Mouse (Mus musculus) hindbrain, embryonic 11.5 days (tissue): ENCODE measurements around the gene Olfr427. TPM values are rescaled to one million over a fixed set of nuclear protein-coding genes. Genes with fewer than 3 reads are reported as not detected.
A peak's percentile ranks its signal among the peaks of the same experiment; 100 is the strongest.
"Not testable (repeated sequence)": the region's sequence is repeated elsewhere in the genome, so short reads cannot be mapped to it uniquely, and the experiment has no call there.

Source experiments
- ATAC-seq: fragments of 200-750 bp; cut with Nextera tagmentation; 2 replicates; pipeline ENCODE4 v1.8.0; 2017; ENCODE audit warnings: mild to moderate bottlenecking, moderate TSS enrichment, moderate library complexity; ENCODE audit not compliant: low FRiP score
- DNase-seq: peaks from one replicate; pipeline ENCODE4 v3.0.0-alpha.2; 2015; ENCODE audit warnings: low spot score
- H3K27ac ChIP-seq: fragments of 300-500 bp; sonication (generic); 2 replicates; pipeline ENCODE4 v1.5.1; 2014; ENCODE audit warnings: mild to moderate bottlenecking, low read depth, low read length
- H3K27me3 ChIP-seq: fragments of 300-500 bp; sonication (generic); 2 replicates; pipeline ENCODE4 v1.6.1; 2014; ENCODE audit warnings: mild to moderate bottlenecking, low read length, moderate library complexity, mixed read lengths; ENCODE audit not compliant: control insufficient read depth, insufficient read depth
- H3K36me3 ChIP-seq: fragments of 300-500 bp; sonication (generic); 2 replicates; pipeline ENCODE4 v1.6.1; 2014; ENCODE audit warnings: mild to moderate bottlenecking, low read length, moderate library complexity, mixed read lengths; ENCODE audit not compliant: control insufficient read depth, insufficient read depth
- H3K4me1 ChIP-seq: fragments of 300-500 bp; sonication (generic); replicated peaks from 2 replicates; pipeline ENCODE4 v1.6.1; 2014; ENCODE audit warnings: low read length, mixed read lengths; ENCODE audit not compliant: control insufficient read depth, insufficient read depth
- H3K4me2 ChIP-seq: fragments of 300-500 bp; sonication (generic); replicated peaks from 2 replicates; pipeline ENCODE4 v1.6.1; 2014; ENCODE audit warnings: mild to moderate bottlenecking, low read depth, low read length
- H3K4me3 ChIP-seq: fragments of 300-500 bp; sonication (generic); 2 replicates; pipeline ENCODE4 v1.5.1; 2014; ENCODE audit warnings: low read depth, low read length
- H3K9ac ChIP-seq: fragments of 300-500 bp; sonication (generic); 2 replicates; pipeline ENCODE4 v1.6.1; 2014; ENCODE audit warnings: low read depth, low read length
- H3K9me3 ChIP-seq: fragments of 300-500 bp; sonication (generic); 2 replicates; pipeline ENCODE4 v1.6.1; 2016; ENCODE audit warnings: low read length; ENCODE audit not compliant: control insufficient read depth
- WGBS: fragments of 180-500 bp; shearing (Covaris S2); extraction: QIAGEN DNeasy Blood & Tissue Kit; methylation state at CpG from one replicate; pipeline ENCODE4 v1.1.7; 2014; 5-methylcytosine and 5-hydroxymethylcytosine counted together
- polyA plus RNA-seq: library from polyadenylated mRNA; unstranded; fragments of >200 nt; fragmentation: Nextera tagmentation; extraction: Ambion mirVana; gene quantifications from 2 replicates; pipeline ENCODE4 v1.2.1, GENCODE M21; 2014

The Olfr427 gene
- not detected in 2 replicates for polyA plus RNA-seq

GRCm38 (mm10) chr1:174096591-174096990, at the start of gene Olfr427:
Olfr427 (plus strand) TSS chr1:174096891.
- H3K27me3 ChIP-seq = no peaks in the 10 kb centered on the region
- H3K27ac ChIP-seq = no peak within 1 kb of the TSS
- 89% methylated on average over 1 of the region's 1 CpGs for WGBS
- no peaks in the 10 kb centered on the region for H3K36me3 ChIP-seq
- ATAC-seq = no peak
- no peak within 1 kb of the TSS for H3K4me3 ChIP-seq
- no peaks in the 10 kb centered on the region for H3K4me1 ChIP-seq
- H3K9me3 ChIP-seq = no peaks in the 10 kb centered on the region
- DNase-seq = no peak
- H3K4me2 ChIP-seq = no peak within 1 kb of the TSS
- H3K9ac ChIP-seq = no peak within 1 kb of the TSS

- not testable (repeated sequence) for H3K4me1 ChIP-seq, DNase-seq, H3K9me3 ChIP-seq, H3K27me3 ChIP-seq, H3K9ac ChIP-seq, H3K4me3 ChIP-seq, H3K36me3 ChIP-seq, ATAC-seq, H3K27ac ChIP-seq, H3K4me2 ChIP-seq
- 90% methylated on average over 5 of the region's 6 CpGs for WGBS
Measured at GRCm38 (mm10) chr1:174048227-174048626, 48.5 kb upstream of the Olfr427 start.

GRCm38 (mm10) chr1:174048893-174049292, 47.8 kb upstream of the Olfr427 start, which contains the start of gene Olfr432:
Olfr432 (plus strand) TSS chr1:174049205.
- WGBS = 73% methylated on average over 2 of the region's 2 CpGs
- H3K9me3 ChIP-seq = no peaks in the 10 kb centered on the region
- H3K4me3 ChIP-seq = no peak within 1 kb of the TSS
- no peak within 1 kb of the TSS for H3K9ac ChIP-seq
- no peak within 1 kb of the TSS for H3K4me2 ChIP-seq
- H3K27ac ChIP-seq = no peak within 1 kb of the TSS
- H3K36me3 ChIP-seq = no peaks in the 10 kb centered on the region
- no peak for DNase-seq
- no peaks in the 10 kb centered on the region for H3K27me3 ChIP-seq
- ATAC-seq = no peak
- H3K4me1 ChIP-seq = no peaks in the 10 kb centered on the region

GRCm38 (mm10) chr1:174049357-174049756, 47.3 kb upstream of the Olfr427 start:
- H3K4me3 ChIP-seq, H3K9ac ChIP-seq, DNase-seq, H3K4me2 ChIP-seq, H3K9me3 ChIP-seq, H3K27me3 ChIP-seq, H3K4me1 ChIP-seq, H3K36me3 ChIP-seq, ATAC-seq, H3K27ac ChIP-seq: not testable (repeated sequence)
- 73% methylated on average over 4 of the region's 4 CpGs for WGBS

- no peaks in the 10 kb centered on the region for H3K9me3 ChIP-seq
- ATAC-seq = no peak
- no peak overlapping the region for H3K27ac ChIP-seq
- no peaks in the 10 kb centered on the region for H3K4me1 ChIP-seq
- 97% methylated on average over 4 of the region's 4 CpGs for WGBS
- no peak for DNase-seq
- no peak overlapping the region for H3K4me2 ChIP-seq
- H3K27me3 ChIP-seq = no peaks in the 10 kb centered on the region
- no peaks in the 10 kb centered on the region for H3K36me3 ChIP-seq
- no peak overlapping the region for H3K9ac ChIP-seq
- no peak overlapping the region for H3K4me3 ChIP-seq
Measured at GRCm38 (mm10) chr1:174050532-174050931, 46.2 kb upstream of the Olfr427 start.

- Histone ChIP-seq H3K9ac (no peak overlapping the region), H3K9me3 (no peaks in the 10 kb centered on the region), H3K27ac (no peak overlapping the region), H3K36me3 (no peaks in the 10 kb centered on the region), H3K27me3 (no peaks in the 10 kb centered on the region), H3K4me3 (no peak overlapping the region), H3K4me2 (no peak overlapping the region), H3K4me1 (no peaks in the 10 kb centered on the region)
- DNase-seq (no peak), ATAC-seq (no peak)
- WGBS = 89% methylated on average over 4 of the region's 4 CpGs
Measured at GRCm38 (mm10) chr1:174051515-174051914, 45.2 kb upstream of the Olfr427 start.

GRCm38 (mm10) chr1:174051931-174052536, 44.7 kb upstream of the Olfr427 start:
- Histone ChIP-seq H3K4me2 (no peak overlapping the region), H3K9ac (no peak overlapping the region), H3K27ac (no peak overlapping the region), H3K9me3 (no peaks in the 10 kb centered on the region), H3K27me3 (no peaks in the 10 kb centered on the region), H3K4me3 (no peak overlapping the region), H3K4me1 (no peaks in the 10 kb centered on the region), H3K36me3 (no peaks in the 10 kb centered on the region)
- DNase-seq (no peak), ATAC-seq (0 out of 2 replicates have a peak, but pooled peaks have one; percentile 13)
- WGBS = 85% methylated on average over 5 of the region's 5 CpGs

GRCm38 (mm10) chr1:174052981-174053380, 43.7 kb upstream of the Olfr427 start:
- no peaks in the 10 kb centered on the region for H3K9me3 ChIP-seq
- no peak for ATAC-seq
- no peaks in the 10 kb centered on the region for H3K36me3 ChIP-seq
- H3K27me3 ChIP-seq = no peaks in the 10 kb centered on the region
- H3K4me1 ChIP-seq = no peaks in the 10 kb centered on the region
- H3K4me2 ChIP-seq = no peak overlapping the region
- no peak for DNase-seq
- no peak overlapping the region for H3K27ac ChIP-seq
- no peak overlapping the region for H3K4me3 ChIP-seq
- 90% methylated on average over 3 of the region's 3 CpGs for WGBS
- H3K9ac ChIP-seq = no peak overlapping the region

GRCm38 (mm10) chr1:174055248-174055647, 41.4 kb upstream of the Olfr427 start:
- H3K27ac ChIP-seq = no peak overlapping the region

More at GRCm38 (mm10) chr1:174055248-174055647, 41.4 kb upstream of the Olfr427 start:
- no peaks in the 10 kb centered on the region for H3K4me1 ChIP-seq
- H3K27me3 ChIP-seq = no peaks in the 10 kb centered on the region
- H3K36me3 ChIP-seq = no peaks in the 10 kb centered on the region
- WGBS = 86% methylated on average over 2 of the region's 2 CpGs
- ATAC-seq (no peak), DNase-seq (no peak)
- no peak overlapping the region for H3K4me3 ChIP-seq
- H3K9me3 ChIP-seq = no peaks in the 10 kb centered on the region
- no peak overlapping the region for H3K9ac ChIP-seq
- H3K4me2 ChIP-seq = no peak overlapping the region
